ENCODE assay signal across 10 mouse cellular contexts in genomic region chr7:16507284-16507683, GRCm38 (mm10). TPM values are rescaled to one million over a fixed set of nuclear protein-coding genes. Genes with fewer than 3 reads are reported as not detected.
A peak's percentile ranks its signal among the peaks of the same experiment; 100 is the strongest.
DNase-seq lines count a peak whose midpoint lies in the region; ATAC-seq and TF ChIP-seq lines count a peak whose summit lies in the region.
"Had no signal": no experiment of that assay in that cellular context is flagged by ENCODE, and none has a peak within 500 bp of the region (broad histone marks: within the 10 kb centered on the region; RNA-seq: fewer than 3 reads in every experiment).

No protein-coding gene starts in this region.

- TF ChIP-seq CTCF in midbrain, postnatal 0 days (IDR thresholded peaks at IDR 0.05) = peak; percentile 71

- no peaks in the 10 kb centered on the region for H3K27me3 ChIP-seq in hindbrain, embryonic 10.5 days (ENCODE audit: insufficient read depth, poor library complexity, severe bottlenecking)
- H3K27me3 ChIP-seq in hindbrain, embryonic 14.5 days (ENCODE audit: control insufficient read depth, insufficient read depth, low read length) = no peaks in the 10 kb centered on the region
- H3K27me3 ChIP-seq in embryonic facial prominence, embryonic 10.5 days (replicated peaks; ENCODE audit: low read depth, poor library complexity, severe bottlenecking) = no peaks in the 10 kb centered on the region
- H3K27me3 ChIP-seq in midbrain, postnatal 0 days (ENCODE audit: insufficient read depth, low read length) = no peaks in the 10 kb centered on the region
- H3K27me3 ChIP-seq: embryonic facial prominence, embryonic 12.5 days; lung, embryonic 15.5 days had no signal

- no peak overlapping the region for H3K27ac ChIP-seq in hindbrain, embryonic 10.5 days
- no peak overlapping the region for H3K27ac ChIP-seq in hindbrain, embryonic 14.5 days
- H3K27ac ChIP-seq in embryonic facial prominence, embryonic 10.5 days (replicated peaks) = no peak overlapping the region
- no peak overlapping the region for H3K27ac ChIP-seq in midbrain, postnatal 0 days (ENCODE audit: low read depth, low read length)
- H3K27ac ChIP-seq: embryonic facial prominence, embryonic 12.5 days; lung, embryonic 15.5 days had no signal

- H3K9ac ChIP-seq in hindbrain, embryonic 14.5 days = no peak overlapping the region
- no peak overlapping the region for H3K9ac ChIP-seq in midbrain, postnatal 0 days (replicated peaks; ENCODE audit: low read length, poor library complexity, severe bottlenecking)
- H3K9ac ChIP-seq: embryonic facial prominence, embryonic 12.5 days; lung, embryonic 15.5 days had no signal

- ATAC-seq in hindbrain, embryonic 14.5 days (ENCODE audit: low FRiP score) = no peak
- ATAC-seq in midbrain, postnatal 0 days (ENCODE audit: low FRiP score) = no peak

- H3K36me3 ChIP-seq in hindbrain, embryonic 10.5 days = peaks cover 94% of the 10 kb centered on the region
- H3K36me3 ChIP-seq in hindbrain, embryonic 14.5 days (replicated peaks; ENCODE audit: control insufficient read depth, insufficient read depth) = peaks cover 77% of the 10 kb centered on the region
- peaks cover 97% of the 10 kb centered on the region for H3K36me3 ChIP-seq in embryonic facial prominence, embryonic 10.5 days (replicated peaks)
- H3K36me3 ChIP-seq in midbrain, postnatal 0 days (ENCODE audit: insufficient read depth, low read length) = peaks cover 36% of the 10 kb centered on the region

- 21% methylated on average over 3 of the region's 3 CpGs for WGBS in hindbrain, embryonic 10.5 days
- 32% methylated on average over 3 of the region's 3 CpGs for WGBS in hindbrain, embryonic 14.5 days
- 26% methylated on average over 3 of the region's 3 CpGs for WGBS in embryonic facial prominence, embryonic 10.5 days
- WGBS in midbrain, postnatal 0 days = 22% methylated on average over 3 of the region's 3 CpGs

- no peaks in the 10 kb centered on the region for H3K9me3 ChIP-seq in hindbrain, embryonic 10.5 days
- no peaks in the 10 kb centered on the region for H3K9me3 ChIP-seq in hindbrain, embryonic 14.5 days (ENCODE audit: control insufficient read depth, low read length)
- H3K9me3 ChIP-seq in embryonic facial prominence, embryonic 10.5 days = no peaks in the 10 kb centered on the region
- no peaks in the 10 kb centered on the region for H3K9me3 ChIP-seq in midbrain, postnatal 0 days (ENCODE audit: low read length)
- H3K9me3 ChIP-seq: embryonic facial prominence, embryonic 12.5 days; lung, embryonic 15.5 days had no signal

- no peak overlapping the region for H3K4me3 ChIP-seq in hindbrain, embryonic 10.5 days
- H3K4me3 ChIP-seq in hindbrain, embryonic 14.5 days (replicated peaks; ENCODE audit: low read length) = no peak overlapping the region
- no peak overlapping the region for H3K4me3 ChIP-seq in embryonic facial prominence, embryonic 10.5 days
- no peak overlapping the region for H3K4me3 ChIP-seq in midbrain, postnatal 0 days (ENCODE audit: low read depth, low read length)
- H3K4me3 ChIP-seq: embryonic facial prominence, embryonic 12.5 days; lung, embryonic 15.5 days had no signal

- peak; percentile 54 for DNase-seq in hindbrain, embryonic 10.5 days (ENCODE audit: low spot score)
- DNase-seq in hindbrain, embryonic 14.5 days (ENCODE audit: low spot score) = no peak
- DNase-seq in B cell, adult 2 months = peak; percentile 67 to 74
- peak; percentile 81 for DNase-seq in ZHBTc4 (ENCODE audit: low read depth, low spot score)
- DNase-seq in embryonic facial prominence, embryonic 10.5 days (ENCODE audit: low spot score) = peak; percentile 55
- DNase-seq in kidney, postnatal 10 days = peak; percentile 82
- DNase-seq in midbrain, postnatal 0 days (ENCODE audit: low spot score) = no peak
- no peak for DNase-seq in frontal cortex, postnatal 10 days (ENCODE audit: low spot score in 2 of 2)

- no peaks in the 10 kb centered on the region for H3K4me1 ChIP-seq in hindbrain, embryonic 10.5 days (replicated peaks)
- H3K4me1 ChIP-seq in hindbrain, embryonic 14.5 days (replicated peaks; ENCODE audit: control insufficient read depth, insufficient read depth, low read length) = no peaks in the 10 kb centered on the region
- H3K4me1 ChIP-seq in embryonic facial prominence, embryonic 10.5 days = no peaks in the 10 kb centered on the region
- H3K4me1 ChIP-seq in midbrain, postnatal 0 days (ENCODE audit: insufficient read depth, low read length) = peaks cover 3% of the 10 kb centered on the region; the same call in 1 of the 2 replicates
- H3K4me1 ChIP-seq: embryonic facial prominence, embryonic 12.5 days; lung, embryonic 15.5 days had no signal

- H3K4me2 ChIP-seq in hindbrain, embryonic 14.5 days (replicated peaks) = no peak overlapping the region
- no peak overlapping the region for H3K4me2 ChIP-seq in midbrain, postnatal 0 days (ENCODE audit: low read depth, low read length, poor library complexity, severe bottlenecking)
- H3K4me2 ChIP-seq: embryonic facial prominence, embryonic 12.5 days; lung, embryonic 15.5 days had no signal

RNA-seq across cellular contexts. Expression of gene Npas1, which starts 29.8 kb away (rescaled TPM):
- polyA plus RNA-seq in hindbrain, embryonic 10.5 days (2016; fragmentation: Nextera tagmentation; extraction: Ambion mirVana) = 0.63 and 0.91 TPM in 2 replicates
- polyA plus RNA-seq in hindbrain, embryonic 14.5 days (2014; fragmentation: Nextera tagmentation; extraction: Ambion mirVana) = 2.2 and 4.4 TPM in 2 replicates
- polyA plus RNA-seq in embryonic facial prominence, embryonic 10.5 days (2016; fragmentation: Nextera tagmentation; extraction: Ambion mirVana) = 0.98 and 1.4 TPM in 2 replicates
- total RNA-seq in midbrain, postnatal 0 days (2014; rRNA removed) = 9.4 and 11.1 TPM in 2 replicates
- polyA plus RNA-seq in midbrain, postnatal 0 days (2015; fragmentation: Nextera tagmentation; extraction: Ambion mirVana) = 9.5 and 12.3 TPM in 2 replicates

RNA-seq across cellular contexts. Expression of gene Tmem160, which starts 54.7 kb away (rescaled TPM):
- 67.4 and 70.9 TPM in 2 replicates for polyA plus RNA-seq in hindbrain, embryonic 10.5 days (2016; fragmentation: Nextera tagmentation; extraction: Ambion mirVana)
- 64.3 and 75.4 TPM in 2 replicates for polyA plus RNA-seq in hindbrain, embryonic 14.5 days (2014; fragmentation: Nextera tagmentation; extraction: Ambion mirVana)
- 71.5 and 76.4 TPM in 2 replicates for polyA plus RNA-seq in embryonic facial prominence, embryonic 10.5 days (2016; fragmentation: Nextera tagmentation; extraction: Ambion mirVana)
- 43.1 and 55.6 TPM in 2 replicates for total RNA-seq in midbrain, postnatal 0 days (2014; rRNA removed)
- 105 and 108 TPM in 2 replicates for polyA plus RNA-seq in midbrain, postnatal 0 days (2015; fragmentation: Nextera tagmentation; extraction: Ambion mirVana)

Comparison
In these comparisons a context has a peak if more than half of its experiments do, and no peak if none do; other contexts are left out.
1. DNase-seq: peak in hindbrain, embryonic 10.5 days (single experiment), B cell, adult 2 months (2 of 2), ZHBTc4 (single experiment), embryonic facial prominence, embryonic 10.5 days (single experiment) and kidney, postnatal 10 days (single experiment); none in hindbrain, embryonic 14.5 days (single experiment), midbrain, postnatal 0 days (single experiment) and frontal cortex, postnatal 10 days (0 of 2).